Mouse (Mus musculus): ENCODE data around the gene Jph4.

Gene Jph4

DNA sequence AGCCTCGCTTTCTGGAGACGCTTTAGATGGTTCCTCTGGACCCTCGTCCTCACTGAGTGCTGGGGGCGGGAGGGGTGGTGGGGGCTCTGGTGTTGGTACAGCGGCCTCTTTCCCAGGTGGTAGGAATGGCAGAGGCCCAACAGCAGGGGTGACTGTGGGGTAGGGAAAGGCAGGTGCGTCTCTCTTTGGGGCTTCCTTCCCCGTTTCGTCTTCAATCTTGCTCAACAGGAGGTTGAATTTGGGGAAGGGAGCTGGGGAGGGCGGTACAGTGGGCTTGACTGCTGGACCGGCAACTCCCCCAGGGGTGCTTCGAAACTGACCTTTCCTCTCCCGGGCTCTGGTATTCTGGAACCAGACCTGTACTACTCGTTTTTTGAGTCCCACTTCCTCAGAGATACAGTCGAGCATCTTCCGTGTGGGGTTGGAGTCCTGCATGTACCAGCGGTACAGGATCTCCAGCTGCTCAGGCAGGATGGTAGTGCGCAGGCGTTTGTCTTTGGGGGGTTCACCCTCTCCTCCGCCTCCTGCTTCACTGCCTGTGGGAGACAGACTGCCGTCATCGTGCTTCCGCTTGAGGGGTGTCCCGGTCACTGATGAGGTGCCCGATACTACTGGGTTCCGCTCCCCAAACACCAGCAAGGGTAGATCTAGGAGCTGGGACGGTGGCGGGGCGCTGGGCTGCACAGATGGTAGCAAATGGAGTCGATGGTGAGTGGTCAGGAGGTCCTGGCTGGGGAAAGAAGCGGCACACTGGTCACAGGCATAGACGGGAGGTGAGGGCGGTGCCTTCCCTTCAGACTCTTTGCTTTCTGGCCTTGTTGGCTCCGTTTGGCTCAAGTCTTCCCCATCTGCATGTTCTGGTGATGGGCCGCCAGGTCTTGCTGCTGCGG, 52.0 kb downstream of the Jph4 start:
- DNase-seq (ENCODE audit: low spot score in 2 of 2): no peak

DNA sequence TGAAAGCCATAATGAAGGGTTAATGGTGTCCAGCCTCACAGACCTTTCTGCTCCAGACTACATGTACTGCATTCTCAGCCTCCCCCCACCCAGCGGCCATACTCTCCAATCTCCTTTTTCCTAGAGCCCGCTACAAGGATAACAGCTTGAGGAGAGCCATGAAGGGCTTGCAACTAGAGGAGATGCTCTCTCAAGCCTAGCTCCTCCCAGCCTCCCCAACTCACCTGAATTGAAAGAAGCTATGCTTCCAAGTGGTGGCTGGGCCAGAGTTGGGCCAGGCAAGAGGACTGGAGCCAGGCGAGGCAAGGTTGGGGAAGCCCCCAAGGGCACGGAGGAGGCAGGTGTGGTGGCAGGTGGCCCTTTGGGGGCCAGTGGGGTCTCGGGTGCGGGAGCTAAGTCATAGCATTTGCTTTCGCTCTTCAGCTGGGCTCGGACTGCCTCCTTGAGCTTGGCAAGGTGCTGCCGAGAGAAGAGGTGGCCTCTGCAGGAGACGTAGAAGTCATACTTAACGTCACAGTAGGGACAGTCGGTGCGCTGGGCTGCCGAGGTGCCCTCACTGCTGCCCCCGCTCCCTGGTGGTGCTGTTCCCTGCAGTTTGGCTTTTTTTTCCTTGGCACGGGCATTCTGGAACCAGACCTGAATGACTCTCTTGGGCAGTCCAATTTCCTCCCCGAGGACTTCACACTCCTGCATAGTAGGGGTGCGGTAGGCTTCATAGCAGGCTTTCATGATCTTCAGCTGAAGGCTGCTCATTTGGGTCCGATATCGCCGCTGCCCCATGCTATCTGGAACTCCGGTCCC, 53.0 kb downstream of the Jph4 start:
- DNase-seq (ENCODE audit: low spot score in 2 of 2): no peak

DNA sequence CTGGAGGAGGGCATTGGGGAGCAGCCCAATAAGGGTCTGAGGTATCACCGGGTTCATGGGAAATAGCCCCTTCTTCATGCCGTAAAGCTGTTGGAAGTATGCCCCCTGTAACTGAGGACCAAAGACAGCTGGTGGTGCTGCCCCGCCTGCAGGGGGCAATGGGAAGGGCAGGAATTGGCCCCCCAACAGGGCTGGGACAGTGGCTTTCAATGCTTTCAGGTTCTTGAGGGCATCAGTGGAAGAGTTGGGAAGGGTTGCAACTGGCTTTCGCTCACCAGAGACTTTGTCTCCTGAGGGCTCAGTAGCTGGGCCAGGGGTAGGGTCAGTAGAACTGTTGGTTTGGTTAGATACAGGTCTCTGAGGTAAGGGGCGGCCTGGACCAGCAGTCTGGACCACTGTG, 53.6 kb downstream of the Jph4 start:
- no peak for DNase-seq (ENCODE audit: low spot score in 2 of 2)

DNA sequence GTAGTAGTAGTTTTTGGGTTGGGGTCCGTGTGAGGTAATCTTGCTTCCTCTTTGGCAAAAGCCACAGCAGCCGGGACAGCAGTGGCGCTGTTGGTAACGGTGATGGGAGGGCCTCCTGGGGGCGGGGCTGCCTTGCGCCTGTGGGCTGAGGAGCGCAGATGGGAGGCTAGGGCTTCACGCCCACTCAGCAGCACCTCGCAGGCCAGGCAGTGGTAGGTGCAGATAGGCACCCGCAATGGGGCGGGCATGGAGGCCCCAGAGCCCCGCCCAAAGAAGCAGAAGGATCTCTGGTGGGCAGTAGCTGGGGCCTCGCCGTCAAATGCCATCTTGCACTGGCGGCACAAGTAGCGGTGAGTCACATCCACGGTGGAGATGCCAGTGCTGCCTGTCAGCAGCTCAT, 54.1 kb downstream of the Jph4 start:
- peak; percentile 89 to 90 for DNase-seq (ENCODE audit: low spot score in 2 of 2)

DNA sequence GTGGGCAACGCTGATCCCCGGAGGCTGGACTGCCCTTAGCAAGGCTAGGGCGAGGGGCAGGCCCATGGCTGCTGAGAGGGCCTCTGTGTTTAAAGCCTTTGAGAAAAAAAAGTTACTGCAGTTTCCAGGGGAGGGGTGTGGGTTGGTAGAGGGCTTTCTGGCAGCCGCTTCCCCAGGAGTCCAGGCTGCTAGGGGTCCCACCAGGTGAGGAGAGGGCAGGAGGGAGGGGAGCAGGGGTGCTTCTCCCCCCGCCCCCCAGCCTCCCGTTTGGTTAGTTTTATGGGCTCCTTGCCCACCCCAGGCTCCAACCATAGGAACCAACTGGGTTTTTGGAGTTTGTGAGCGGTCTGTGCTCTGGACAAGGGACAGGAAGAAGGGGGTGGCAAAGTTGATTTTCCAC, 54.9 kb downstream of the Jph4 start:
- no peak for DNase-seq (ENCODE audit: low spot score in 2 of 2)

DNA sequence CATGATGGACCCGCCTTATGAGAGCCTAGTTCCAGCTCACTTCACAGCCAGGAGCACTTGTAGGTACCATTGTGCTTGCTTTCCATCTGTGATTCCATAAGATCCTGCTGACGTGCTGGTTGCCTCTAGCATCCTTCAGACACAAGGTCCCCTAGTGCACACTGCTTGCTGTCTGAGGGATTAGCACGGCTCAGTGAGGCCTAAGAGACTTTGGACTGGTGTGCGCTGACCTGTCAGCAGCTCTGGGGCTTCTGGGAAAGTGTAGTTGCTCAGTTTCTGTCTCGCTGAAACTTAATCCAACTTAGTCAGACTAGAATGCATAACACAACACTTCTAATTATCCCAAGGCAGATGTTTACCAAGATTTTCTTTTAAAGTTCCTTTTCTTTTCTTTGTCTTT, 56.8 kb downstream of the Jph4 start:
- no peak for DNase-seq (ENCODE audit: low spot score in 2 of 2)

DNA sequence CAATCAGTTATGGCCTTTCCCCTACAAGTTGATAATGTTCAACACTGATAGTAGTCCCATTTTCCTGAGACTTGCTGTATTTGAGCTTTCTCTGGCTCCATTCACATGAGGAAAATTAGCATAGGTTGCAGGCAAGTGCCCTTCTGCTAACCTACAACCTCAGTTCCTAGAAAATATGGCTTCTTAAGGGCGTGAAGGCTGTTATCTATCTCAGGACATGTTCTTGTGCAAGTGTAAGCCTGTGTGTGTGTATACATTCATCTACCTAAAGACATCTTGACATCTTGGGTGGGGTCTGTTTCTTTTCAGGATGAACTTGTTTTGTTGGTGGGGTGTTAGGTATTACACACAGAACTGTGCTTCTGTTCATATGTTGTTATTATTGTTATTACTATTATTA, 57.7 kb downstream of the Jph4 start:
- no peak for DNase-seq (ENCODE audit: low spot score in 2 of 2)

All from spleen, postnatal 4 days (tissue).